In the genomic region with DNA sequence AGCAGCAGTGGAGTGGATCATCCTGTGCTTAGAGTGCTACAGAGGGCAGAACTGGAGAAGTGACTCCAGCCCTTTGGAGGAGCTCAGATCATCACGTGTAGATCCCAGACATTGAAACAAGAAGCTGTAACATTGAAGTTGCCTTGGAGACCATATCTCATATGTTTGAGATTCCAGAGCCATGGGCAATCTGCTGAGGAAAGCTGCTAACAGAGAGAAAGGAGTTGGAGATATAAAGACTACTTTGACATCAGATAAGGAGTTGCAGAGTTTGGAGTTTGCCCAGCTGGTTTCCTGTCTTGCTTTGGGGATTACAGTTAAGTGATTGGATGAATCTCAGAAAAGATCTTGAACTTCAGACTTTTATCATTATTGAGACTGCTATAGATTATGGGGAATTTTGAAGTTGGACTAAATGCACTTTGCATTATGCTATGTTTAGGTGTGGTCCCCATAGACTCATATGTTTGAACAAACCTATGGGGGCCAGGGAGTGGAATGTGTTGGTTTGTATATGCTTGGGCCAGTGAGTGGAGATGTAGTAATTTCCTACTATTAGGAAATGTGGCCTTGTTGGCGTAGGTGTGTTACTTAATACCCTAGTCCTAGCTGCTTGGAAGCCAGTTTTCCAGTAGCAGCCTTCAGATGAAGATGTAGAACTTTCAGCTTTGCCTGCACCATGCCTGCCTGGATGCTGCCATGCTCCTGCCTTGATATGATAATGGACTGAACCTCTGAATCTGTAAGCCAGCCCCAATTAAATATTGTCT, we compare ENCODE assay signal across 20 mouse cellular contexts.
"Had no signal": no experiment of that assay in that cellular context is flagged by ENCODE, and none has a peak within 500 bp of the region (broad histone marks: within the 10 kb centered on the region; RNA-seq: fewer than 3 reads in every experiment).

No protein-coding gene starts in this region.

- H3K4me3 ChIP-seq: layer of hippocampus, adult 2 months; limb, embryonic 10.5 days; limb, embryonic 13.5 days; liver, embryonic 12.5 days; liver, embryonic 15.5 days; lung, embryonic 15.5 days; stomach, embryonic 15.5 days had no signal

- H3K9ac ChIP-seq: limb, embryonic 13.5 days; liver, embryonic 12.5 days; liver, embryonic 15.5 days; lung, embryonic 15.5 days; stomach, embryonic 15.5 days had no signal

- ATAC-seq: liver, embryonic 12.5 days had no signal

- DNase-seq: kidney, adult 2 months; kidney, postnatal 10 days; kidney, postnatal 36 days; layer of hippocampus, adult 9-11 months; liver; lung, adult 18-20 months; lung, postnatal 14 days; midbrain, embryonic 14.5 days; right cerebral cortex, postnatal 14 days; right cerebral cortex, postnatal 4 days; thymus, postnatal 25 days had no signal

- H3K9me3 ChIP-seq: limb, embryonic 10.5 days; limb, embryonic 13.5 days; liver, embryonic 12.5 days; liver, embryonic 15.5 days; lung, embryonic 15.5 days; stomach, embryonic 15.5 days had no signal

- H3K4me2 ChIP-seq: limb, embryonic 13.5 days; liver, embryonic 12.5 days; liver, embryonic 15.5 days; lung, embryonic 15.5 days; midbrain, embryonic 11.5 days; stomach, embryonic 15.5 days had no signal

- H3K27me3 ChIP-seq: limb, embryonic 13.5 days; liver, embryonic 12.5 days; liver, embryonic 15.5 days; lung, embryonic 15.5 days; stomach, embryonic 15.5 days had no signal

- H3K27ac ChIP-seq: layer of hippocampus, adult 2 months; limb, embryonic 10.5 days; limb, embryonic 13.5 days; liver, embryonic 12.5 days; liver, embryonic 15.5 days; lung, embryonic 15.5 days; macrophage; stomach, embryonic 15.5 days had no signal

- H3K36me3 ChIP-seq: limb, embryonic 13.5 days; lung, embryonic 15.5 days; stomach, embryonic 15.5 days had no signal
